Mouse (Mus musculus) E14TG2a.4 (cell line): ENCODE results near the gene Stag1.

ENCODE experiments used
- CTCF ChIP-seq: conservative IDR thresholded peaks from 2 replicates; pipeline ENCODE4 v1.5.1; 2014; ENCODE audit warnings: low read length
- NANOG ChIP-seq: IDR thresholded peaks from 2 replicates; pipeline ENCODE4 v1.6.1; 2014; ENCODE audit warnings: borderline replicate concordance, low read length, mixed read lengths
- POU5F1 ChIP-seq: IDR thresholded peaks from 2 replicates; pipeline ENCODE4 v1.6.1; 2014; ENCODE audit warnings: low read length, borderline replicate concordance

DNA sequence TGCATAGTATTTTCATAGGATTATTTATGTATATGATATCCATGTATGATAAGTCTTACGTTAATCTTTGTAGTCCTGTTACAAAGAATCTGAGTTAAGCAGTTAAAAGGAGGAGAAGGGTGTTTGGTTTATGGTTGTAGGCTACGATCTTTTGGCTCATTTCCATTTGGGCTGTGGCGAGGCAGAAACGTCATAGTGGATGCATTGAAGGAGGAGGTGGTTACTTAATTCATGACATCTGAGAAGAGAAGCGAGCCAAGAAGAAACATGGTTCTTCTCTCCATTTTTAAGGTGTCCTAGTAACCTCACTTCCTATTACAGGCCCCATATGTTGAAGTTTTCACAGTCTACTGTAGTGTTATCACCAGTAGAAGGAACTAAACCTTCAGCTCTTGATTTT is 72.6 kb downstream of the Stag1 start:
- TF ChIP-seq CTCF (no peak), NANOG (no peak), POU5F1 (no peak)
